Mouse (Mus musculus) regulatory T cell (primary cell): ENCODE results near the gene Ldlrap1.

Source experiments
- in situ Hi-C: fragments of 300-600 bp; cut with MboI, MseI; formaldehyde crosslinking; loops from one replicate; pipeline ENCODE4 v1.15.1; 2025; ENCODE audit warnings: high pct_unique_total_duplicates

The Ldlrap1 gene

GRCm38 (mm10) chr4:134713937-134714336 lies 53.9 kb downstream of the Ldlrap1 start:
- in situ Hi-C loops: loop anchor here (5.0 kb wide), 1 partner anchor 172 kb away; no protein-coding TSS in a partner anchor

GRCm38 (mm10) chr4:134705311-134705710 lies 62.5 kb downstream of the Ldlrap1 start:
- in situ Hi-C loops: loop anchor here (5.0 kb wide), 1 partner anchor 97 kb away; no protein-coding TSS in a partner anchor

- in situ Hi-C loops: no loop called here
Observed at GRCm38 (mm10) chr4:134704590-134704989, 63.2 kb downstream of the Ldlrap1 start.

GRCm38 (mm10) chr4:134703835-134704546 lies 63.8 kb downstream of the Ldlrap1 start, which contains the start of gene Man1c1:
Gene Man1c1 (minus strand): TSS chr4:134704290.
- in situ Hi-C loops: no loop called here

- in situ Hi-C loops: no loop called here
Observed at GRCm38 (mm10) chr4:134702981-134703834, 64.6 kb downstream of the Ldlrap1 start.

- in situ Hi-C loops: no loop called here
Observed at GRCm38 (mm10) chr4:134701934-134702333, 65.9 kb downstream of the Ldlrap1 start.

- in situ Hi-C loops: no loop called here
Observed at GRCm38 (mm10) chr4:134700911-134701310, 66.9 kb downstream of the Ldlrap1 start.

GRCm38 (mm10) chr4:134693202-134693940 lies 74.5 kb downstream of the Ldlrap1 start:
- in situ Hi-C loops: no loop called here

- in situ Hi-C loops: no loop called here
Observed at GRCm38 (mm10) chr4:134692388-134692787, 75.4 kb downstream of the Ldlrap1 start.
